Mouse (Mus musculus) testis, adult 2 months (tissue): ENCODE data around the gene Klhdc7a. TPM values are rescaled to one million over a fixed set of nuclear protein-coding genes. Genes with fewer than 3 reads are reported as not detected.

Experiments
- H3K27ac ChIP-seq: fragments of 200-500 bp; 2 replicates; pipeline ENCODE4 v1.5.1; 2012; ENCODE audit warnings: low read depth, low read length; ENCODE audit not compliant: control insufficient read depth, insufficient read depth
- H3K27me3 ChIP-seq: fragments of 200-500 bp; 2 replicates; pipeline ENCODE4 v1.6.1; 2012; ENCODE audit warnings: mild to moderate bottlenecking, low read length, moderate library complexity; ENCODE audit not compliant: control insufficient read depth, insufficient read depth
- H3K36me3 ChIP-seq: fragments of 200-500 bp; 2 replicates; pipeline ENCODE4 v1.6.1; 2012; ENCODE audit warnings: mild to moderate bottlenecking, low read length; ENCODE audit not compliant: control insufficient read depth, insufficient read depth
- H3K4me1 ChIP-seq: fragments of 200-500 bp; 2 replicates; pipeline ENCODE4 v1.6.1; 2012; ENCODE audit warnings: low read length; ENCODE audit not compliant: control insufficient read depth, insufficient read depth
- H3K4me3 ChIP-seq: fragments of 200-500 bp; 2 replicates; pipeline ENCODE4 v1.5.1; 2012; ENCODE audit warnings: low read depth, mild to moderate bottlenecking, low read length, moderate library complexity, mixed read lengths; ENCODE audit not compliant: control insufficient read depth
- CTCF ChIP-seq: fragments of 200-500 bp; IDR thresholded peaks from 2 replicates; pipeline ENCODE4 v1.5.1; 2012; ENCODE audit warnings: low read depth, mild to moderate bottlenecking, inconsistent platforms, low read length, moderate library complexity; ENCODE audit not compliant: control insufficient read depth, insufficient read depth, insufficient replicate concordance
- POLR2A ChIP-seq: fragments of 200-500 bp; IDR thresholded peaks from 2 replicates; pipeline ENCODE4 v1.6.1; 2012; ENCODE audit warnings: low read depth, mild to moderate bottlenecking, inconsistent platforms, low read length, moderate library complexity; ENCODE audit not compliant: control insufficient read depth
- polyA plus RNA-seq: library from polyadenylated mRNA; depleted of rRNA; stranded (reverse); fragments of >200 nt; gene quantifications from 2 replicates; pipeline ENCODE4 v1.2.3, GENCODE M21; 2012; rRNA removed

Gene Klhdc7a
- polyA plus RNA-seq, 1 experiment = 0.70 TPM

GRCm38 (mm10) chr4:139916731-139917130, 51.1 kb downstream of the Klhdc7a start:
- no peak for TF ChIP-seq CTCF
- no peak for TF ChIP-seq POLR2A

More at GRCm38 (mm10) chr4:139916731-139917130, 51.1 kb downstream of the Klhdc7a start:
- H3K27me3 ChIP-seq = no peaks in the 10 kb centered on the region
- no peaks in the 10 kb centered on the region for H3K4me1 ChIP-seq
- no peak overlapping the region for H3K27ac ChIP-seq
- no peak overlapping the region for H3K4me3 ChIP-seq
- no peaks in the 10 kb centered on the region for H3K36me3 ChIP-seq

Other genes with a start within 250 kb of the Klhdc7a start
- gene Pax7, start 134.5 kb downstream of the Klhdc7a start, polyA plus RNA-seq = 0.02 TPM in 1 of 2 replicates, not detected in the other